In the genomic region with DNA sequence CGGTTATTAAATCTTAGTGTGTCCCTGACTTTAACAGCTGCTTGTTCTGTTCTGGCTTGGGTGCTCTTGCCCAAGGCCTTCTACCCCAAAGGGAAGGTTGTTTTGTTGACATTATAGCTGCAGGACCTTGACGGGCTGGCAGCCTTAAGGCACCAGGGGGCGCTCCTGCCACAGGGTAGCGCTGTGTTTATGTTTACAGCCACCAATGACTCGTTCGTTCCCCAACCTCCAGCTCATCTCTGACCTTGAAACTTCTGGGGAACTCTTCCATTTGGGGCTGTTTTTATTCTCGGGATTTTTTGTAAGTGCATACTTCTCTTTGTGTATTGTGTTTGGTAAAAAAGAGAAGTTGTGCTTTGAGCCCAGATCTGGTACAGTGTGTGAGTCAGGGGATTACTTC, we compare ENCODE assay signal across 8 mouse cellular contexts. TPM values are rescaled to one million over a fixed set of nuclear protein-coding genes. Genes with fewer than 3 reads are reported as not detected.
DNase-seq lines count a peak whose midpoint lies in the region; ATAC-seq and TF ChIP-seq lines count a peak whose summit lies in the region.

No protein-coding gene starts in this region.

- H3K9me3 ChIP-seq in CH12.LX (replicated peaks; ENCODE audit: low read length), result no peaks in the 10 kb centered on the region
- no peaks in the 10 kb centered on the region for H3K9me3 ChIP-seq in forebrain, embryonic 11.5 days (ENCODE audit: control insufficient read depth, low read length)
- H3K9me3 ChIP-seq in heart, embryonic 16.5 days (replicated peaks; ENCODE audit: control insufficient read depth, low read length), result no peaks in the 10 kb centered on the region
- no peaks in the 10 kb centered on the region for H3K9me3 ChIP-seq in liver, embryonic 14.5 days (ENCODE audit: control insufficient read depth, low read length)
- H3K9me3 ChIP-seq in stomach, embryonic 15.5 days, result no peaks in the 10 kb centered on the region

- peak; percentile 60 to 98 for TF ChIP-seq CTCF in CH12.LX (conservative IDR thresholded peaks at IDR 0.05 in 1 of 2, IDR thresholded peaks at IDR 0.05 in 1 of 2; ENCODE audit: low read depth in 2 of 2, low read length in 2 of 2)
- TF ChIP-seq CTCF in liver, embryonic 14.5 days (IDR thresholded peaks at IDR 0.05; ENCODE audit: low read depth), result peak; percentile 99

- no peak for ATAC-seq in forebrain, embryonic 11.5 days (replicated peaks; ENCODE audit: low FRiP score)
- ATAC-seq in heart, embryonic 16.5 days (replicated peaks; ENCODE audit: extremely low read depth, insufficient read depth, low FRiP score), result no peak
- ATAC-seq in liver, embryonic 14.5 days (ENCODE audit: insufficient read depth), result peak; percentile 38
- ATAC-seq in stomach, embryonic 15.5 days (ENCODE audit: insufficient read depth, low FRiP score, low read depth), result peak; percentile 19; the same call in 1 of the 2 replicates

- peaks cover 26 to 47% of the 10 kb centered on the region in 2 experiments for H3K36me3 ChIP-seq in CH12.LX (replicated peaks in 1 of 2; ENCODE audit: control insufficient read depth in 1 of 2, insufficient read depth in 1 of 2, low read length in 1 of 2)
- peaks cover 7% of the 10 kb centered on the region; the same call in 1 of the 2 replicates for H3K36me3 ChIP-seq in forebrain, embryonic 11.5 days (ENCODE audit: control insufficient read depth, insufficient read depth, low read length)
- peaks cover 29% of the 10 kb centered on the region for H3K36me3 ChIP-seq in heart, embryonic 16.5 days (ENCODE audit: control insufficient read depth, insufficient read depth)
- peaks cover 19% of the 10 kb centered on the region for H3K36me3 ChIP-seq in liver, embryonic 14.5 days (replicated peaks; ENCODE audit: control insufficient read depth, insufficient read depth, low read depth)
- H3K36me3 ChIP-seq in stomach, embryonic 15.5 days, result peaks cover 21% of the 10 kb centered on the region

- no peak; the same call in none of the 2 replicates for TF ChIP-seq RAD21 in CH12.LX (IDR thresholded peaks at IDR 0.05; ENCODE audit: low read depth, low read length)

- no peak overlapping the region; the same call in 1 of the 2 replicates for H3K27ac ChIP-seq in CH12.LX (ENCODE audit: insufficient read depth, low read depth)
- no peak overlapping the region for H3K27ac ChIP-seq in forebrain, embryonic 11.5 days (ENCODE audit: low read depth, low read length)
- peak overlapping the region; percentile 37; the same call in 1 of the 2 replicates for H3K27ac ChIP-seq in heart, embryonic 16.5 days (ENCODE audit: low read length)
- peak overlapping the region; percentile 54 for H3K27ac ChIP-seq in liver, embryonic 14.5 days
- H3K27ac ChIP-seq in stomach, embryonic 15.5 days, result peak overlapping the region; percentile 68; the same call in 1 of the 2 replicates

- no peak for TF ChIP-seq POLR2A in CH12.LX (IDR thresholded peaks at IDR 0.05; ENCODE audit: low read depth, low read length)

- WGBS in forebrain, embryonic 11.5 days, result 2% methylated on average over 7 of the region's 7 CpGs
- 2% methylated on average over 7 of the region's 7 CpGs for WGBS in heart, embryonic 16.5 days
- WGBS in liver, embryonic 14.5 days (ENCODE audit: insufficient replicate concordance), result 1% methylated on average over 7 of the region's 7 CpGs
- WGBS in stomach, embryonic 15.5 days, result under 1% methylated on average over 7 of the region's 7 CpGs

- H3K9ac ChIP-seq in CH12.LX (ENCODE audit: insufficient read depth, low read depth), result peak overlapping the region; percentile 84; the same call in 1 of the 2 replicates
- H3K9ac ChIP-seq in forebrain, embryonic 11.5 days (ENCODE audit: low read length), result no peak overlapping the region
- H3K9ac ChIP-seq in heart, embryonic 16.5 days (ENCODE audit: low read length), result peak overlapping the region; percentile 83
- peak overlapping the region; percentile 80 for H3K9ac ChIP-seq in liver, embryonic 14.5 days (replicated peaks)
- H3K9ac ChIP-seq in stomach, embryonic 15.5 days, result no peak overlapping the region

- peak overlapping the region; percentile 97 to 100 (median 98) for H3K4me3 ChIP-seq in CH12.LX (replicated peaks in 1 of 3; ENCODE audit: low read depth in 2 of 3, low read length in 2 of 3, poor library complexity in 1 of 3)
- H3K4me3 ChIP-seq in forebrain, embryonic 11.5 days (ENCODE audit: low read depth, low read length), result peak overlapping the region; percentile 100
- H3K4me3 ChIP-seq in heart, embryonic 16.5 days (ENCODE audit: low read length), result peak overlapping the region; percentile 99
- H3K4me3 ChIP-seq in liver, embryonic 14.5 days (ENCODE audit: insufficient read depth in 1 of 2, low read depth in 2 of 2, low read length in 2 of 2), result peak overlapping the region; percentile 76 to 94
- peak overlapping the region; percentile 100 for H3K4me3 ChIP-seq in stomach, embryonic 15.5 days (replicated peaks)

- H3K79me2 ChIP-seq in CH12.LX (replicated peaks; ENCODE audit: control insufficient read depth, extremely low read depth, insufficient read depth, poor library complexity, severe bottlenecking), result peaks cover 42% of the 10 kb centered on the region

- peak; percentile 57; the same call in 1 of the 2 replicates for TF ChIP-seq EP300 in CH12.LX (IDR thresholded peaks at IDR 0.05; ENCODE audit: low read length)
- no peak for TF ChIP-seq EP300 in liver, embryonic 14.5 days (IDR thresholded peaks at IDR 0.05; ENCODE audit: low read depth)

- H3K4me1 ChIP-seq in CH12.LX (ENCODE audit: control insufficient read depth in 1 of 2, insufficient read depth in 2 of 2), result peaks cover 40 to 65% of the 10 kb centered on the region in 2 experiments
- 0 out of 2 replicates have a peak, but pooled peaks cover 8% of the 10 kb centered on the region for H3K4me1 ChIP-seq in forebrain, embryonic 11.5 days (replicated peaks; ENCODE audit: control insufficient read depth, insufficient read depth, low read length)
- peaks cover 22% of the 10 kb centered on the region for H3K4me1 ChIP-seq in heart, embryonic 16.5 days (ENCODE audit: control insufficient read depth, insufficient read depth, low read length)
- peaks cover 6 to 13% of the 10 kb centered on the region in 2 experiments for H3K4me1 ChIP-seq in liver, embryonic 14.5 days (replicated peaks; ENCODE audit: control insufficient read depth in 2 of 2, insufficient read depth in 2 of 2, low read length in 1 of 2)
- peaks cover 20% of the 10 kb centered on the region for H3K4me1 ChIP-seq in stomach, embryonic 15.5 days

- dilution Hi-C loops in CH12.LX (cut with MboI; ENCODE audit: extremely low pct_ligation_motif_present, extremely low pct_unique_long_range_greater_than_20kb, low sequenced_read_pairs), result no loop called here

- peak overlapping the region; percentile 99 for H3K4me2 ChIP-seq in CH12.LX (ENCODE audit: insufficient read depth, low read depth, poor library complexity, severe bottlenecking)
- H3K4me2 ChIP-seq in forebrain, embryonic 11.5 days (ENCODE audit: low read depth, low read length, severe bottlenecking), result peak overlapping the region; percentile 70
- peak overlapping the region; percentile 97 for H3K4me2 ChIP-seq in heart, embryonic 16.5 days (ENCODE audit: low read depth, low read length)
- peak overlapping the region; percentile 96 for H3K4me2 ChIP-seq in liver, embryonic 14.5 days (ENCODE audit: low read depth)
- peak overlapping the region; percentile 94 for H3K4me2 ChIP-seq in stomach, embryonic 15.5 days

- in situ Hi-C loops in CH12.LX (cut with MboI; ENCODE audit: low pct_ligation_motif_present, low pct_unique_long_range_greater_than_20kb, low sequenced_read_pairs), result loop anchor here (10.0 kb wide), 1 partner anchor 61 kb away; the partner anchor contains the start of gene Selplg

- peak; percentile 88 for DNase-seq in CH12.LX (ENCODE audit: extremely low read depth)
- DNase-seq in c-Kit-negative CD71-positive TER-119-positive erythroid progenitor cells, embryonic 14.5 days (ENCODE audit: low read depth, low spot score), result peak; percentile 83
- peak; percentile 92 for DNase-seq in forebrain, embryonic 11.5 days (ENCODE audit: low spot score)
- peak; percentile 89 to 94 for DNase-seq in kidney, postnatal 25 days
- DNase-seq in liver, embryonic 14.5 days (ENCODE audit: low read depth in 3 of 3, low spot score in 3 of 3), result peak; percentile 77 to 82 (median 79)
- peak; percentile 86 for DNase-seq in neural tube, embryonic 10.5 days (ENCODE audit: extremely low spot score, low spot score)

- no peaks in the 10 kb centered on the region for H3K27me3 ChIP-seq in CH12.LX (replicated peaks)
- no peaks in the 10 kb centered on the region for H3K27me3 ChIP-seq in forebrain, embryonic 11.5 days (ENCODE audit: control insufficient read depth, insufficient read depth, low read length)
- H3K27me3 ChIP-seq in heart, embryonic 16.5 days (ENCODE audit: control insufficient read depth, insufficient read depth, low read length), result no peaks in the 10 kb centered on the region
- no peaks in the 10 kb centered on the region for H3K27me3 ChIP-seq in liver, embryonic 14.5 days (ENCODE audit: control insufficient read depth, insufficient read depth, low read length)
- no peaks in the 10 kb centered on the region for H3K27me3 ChIP-seq in stomach, embryonic 15.5 days (replicated peaks)

RNA-seq across cellular contexts. Expression of gene Iscu, which starts 1.1 kb away (rescaled TPM):
- total RNA-seq in CH12.LX (2012; rRNA removed) (79.3 and 81.5 TPM in 2 replicates), CH12.LX (2014; rRNA removed) (70.6 and 72.1 TPM in 2 replicates)
- polyA plus RNA-seq in CH12.LX (2012; ENCODE audit: insufficient read length, low read depth), result 83.0 and 86.7 TPM in 2 replicates
- polyA plus RNA-seq in forebrain, embryonic 11.5 days (2014; fragmentation: Nextera tagmentation; extraction: Ambion mirVana), result 99.4 and 105 TPM in 2 replicates
- polyA plus RNA-seq in heart, embryonic 16.5 days (2015; fragmentation: Nextera tagmentation; extraction: Ambion mirVana), result 118 and 136 TPM in 2 replicates
- polyA plus RNA-seq in liver, embryonic 14.5 days (2012; rRNA removed), result 46.2 and 64.9 TPM in 2 replicates
- 100 and 103 TPM in 2 replicates for polyA plus RNA-seq in liver, embryonic 14.5 days (2014; fragmentation: Nextera tagmentation; extraction: Ambion mirVana)
- 111 and 112 TPM in 2 replicates for polyA plus RNA-seq in stomach, embryonic 15.5 days (2015; fragmentation: Nextera tagmentation; extraction: Ambion mirVana)

RNA-seq across cellular contexts. Expression of gene Sart3, which starts 1.4 kb away (rescaled TPM):
- total RNA-seq in CH12.LX (2012; rRNA removed), result 66.1 and 67.0 TPM in 2 replicates
- 27.2 and 28.8 TPM in 2 replicates for total RNA-seq in CH12.LX (2014; rRNA removed)
- polyA plus RNA-seq in CH12.LX (2012; ENCODE audit: insufficient read length, low read depth), result 104 and 113 TPM in 2 replicates
- 77.5 and 81.8 TPM in 2 replicates for polyA plus RNA-seq in forebrain, embryonic 11.5 days (2014; fragmentation: Nextera tagmentation; extraction: Ambion mirVana)
- polyA plus RNA-seq in heart, embryonic 16.5 days (2015; fragmentation: Nextera tagmentation; extraction: Ambion mirVana), result 31.6 TPM in 2 replicates
- 11.6 and 15.0 TPM in 2 replicates for polyA plus RNA-seq in liver, embryonic 14.5 days (2012; rRNA removed)
- polyA plus RNA-seq in liver, embryonic 14.5 days (2014; fragmentation: Nextera tagmentation; extraction: Ambion mirVana), result 12.7 and 15.9 TPM in 2 replicates
- 43.5 and 45.8 TPM in 2 replicates for polyA plus RNA-seq in stomach, embryonic 15.5 days (2015; fragmentation: Nextera tagmentation; extraction: Ambion mirVana)

RNA-seq across cellular contexts. Expression of gene Tmem119, which starts 26.7 kb away (rescaled TPM):
- total RNA-seq in CH12.LX (2012; rRNA removed), result 0.30 and 0.46 TPM in 2 replicates
- 0.55 and 1.0 TPM in 2 replicates for total RNA-seq in CH12.LX (2014; rRNA removed)
- 0.97 and 1.5 TPM in 2 replicates for polyA plus RNA-seq in CH12.LX (2012; ENCODE audit: insufficient read length, low read depth)
- polyA plus RNA-seq in forebrain, embryonic 11.5 days (2014; fragmentation: Nextera tagmentation; extraction: Ambion mirVana), result 11.6 and 14.5 TPM in 2 replicates
- 22.4 and 22.5 TPM in 2 replicates for polyA plus RNA-seq in heart, embryonic 16.5 days (2015; fragmentation: Nextera tagmentation; extraction: Ambion mirVana)
- 0.94 and 1.1 TPM in 2 replicates for polyA plus RNA-seq in liver, embryonic 14.5 days (2012; rRNA removed)
- polyA plus RNA-seq in liver, embryonic 14.5 days (2014; fragmentation: Nextera tagmentation; extraction: Ambion mirVana), result 1.1 and 1.4 TPM in 2 replicates
- 60.6 and 64.4 TPM in 2 replicates for polyA plus RNA-seq in stomach, embryonic 15.5 days (2015; fragmentation: Nextera tagmentation; extraction: Ambion mirVana)

RNA-seq across cellular contexts. Expression of gene Ficd, which starts 38.1 kb away (rescaled TPM):
- total RNA-seq in CH12.LX (2012; rRNA removed) (2.4 and 3.4 TPM in 2 replicates), CH12.LX (2014; rRNA removed) (2.0 and 2.5 TPM in 2 replicates)
- 2.2 and 2.4 TPM in 2 replicates for polyA plus RNA-seq in CH12.LX (2012; ENCODE audit: insufficient read length, low read depth)
- 3.4 and 4.6 TPM in 2 replicates for polyA plus RNA-seq in forebrain, embryonic 11.5 days (2014; fragmentation: Nextera tagmentation; extraction: Ambion mirVana)
- 6.0 and 6.3 TPM in 2 replicates for polyA plus RNA-seq in heart, embryonic 16.5 days (2015; fragmentation: Nextera tagmentation; extraction: Ambion mirVana)
- 1.2 and 1.3 TPM in 2 replicates for polyA plus RNA-seq in liver, embryonic 14.5 days (2012; rRNA removed)
- 1.1 and 1.2 TPM in 2 replicates for polyA plus RNA-seq in liver, embryonic 14.5 days (2014; fragmentation: Nextera tagmentation; extraction: Ambion mirVana)
- 7.1 and 7.6 TPM in 2 replicates for polyA plus RNA-seq in stomach, embryonic 15.5 days (2015; fragmentation: Nextera tagmentation; extraction: Ambion mirVana)

RNA-seq across cellular contexts. Expression of gene 1700069L16Rik, which starts 49.1 kb away (rescaled TPM):
- total RNA-seq in CH12.LX (2012; rRNA removed) (not detected in 2 replicates), CH12.LX (2014; rRNA removed) (not detected in 2 replicates)
- polyA plus RNA-seq in CH12.LX (2012; ENCODE audit: insufficient read length, low read depth), result not detected in 2 replicates
- not detected in 2 replicates for polyA plus RNA-seq in forebrain, embryonic 11.5 days (2014; fragmentation: Nextera tagmentation; extraction: Ambion mirVana)
- polyA plus RNA-seq in heart, embryonic 16.5 days (2015; fragmentation: Nextera tagmentation; extraction: Ambion mirVana), result not detected in 2 replicates
- not detected in 2 replicates for polyA plus RNA-seq in liver, embryonic 14.5 days (2012; rRNA removed)
- not detected in 2 replicates for polyA plus RNA-seq in liver, embryonic 14.5 days (2014; fragmentation: Nextera tagmentation; extraction: Ambion mirVana)
- polyA plus RNA-seq in stomach, embryonic 15.5 days (2015; fragmentation: Nextera tagmentation; extraction: Ambion mirVana), result not detected in 2 replicates

Comparison
In these comparisons a context has a peak if more than half of its experiments do, and no peak if none do; other contexts are left out.
1. H3K27ac ChIP-seq: peak in heart, embryonic 16.5 days (single experiment), liver, embryonic 14.5 days (single experiment) and stomach, embryonic 15.5 days (single experiment); none in CH12.LX (single experiment) and forebrain, embryonic 11.5 days (single experiment).
2. H3K9ac ChIP-seq: peak in CH12.LX (single experiment), heart, embryonic 16.5 days (single experiment) and liver, embryonic 14.5 days (single experiment); none in forebrain, embryonic 11.5 days (single experiment) and stomach, embryonic 15.5 days (single experiment).
3. ATAC-seq: peak in liver, embryonic 14.5 days (single experiment) and stomach, embryonic 15.5 days (single experiment); none in forebrain, embryonic 11.5 days (single experiment) and heart, embryonic 16.5 days (single experiment).
4. Peak in every context shown above with its lines, with median percentiles within 50 percentile points of each other: DNase-seq, H3K4me2 ChIP-seq and H3K4me3 ChIP-seq.